Mouse (Mus musculus) T-helper 1 cell (primary cell): ENCODE measurements around the gene Endou.

ENCODE experiments used
- in situ Hi-C: fragments of 300-600 bp; cut with MboI, MseI; formaldehyde crosslinking; loops from one replicate; pipeline ENCODE4 v1.15.1; 2025; ENCODE audit warnings: high pct_unique_total_duplicates

Gene Endou

GRCm38 (mm10) chr15:97696616-97697015, 34.5 kb downstream of the Endou start:
- in situ Hi-C loops: no loop called here

DNA sequence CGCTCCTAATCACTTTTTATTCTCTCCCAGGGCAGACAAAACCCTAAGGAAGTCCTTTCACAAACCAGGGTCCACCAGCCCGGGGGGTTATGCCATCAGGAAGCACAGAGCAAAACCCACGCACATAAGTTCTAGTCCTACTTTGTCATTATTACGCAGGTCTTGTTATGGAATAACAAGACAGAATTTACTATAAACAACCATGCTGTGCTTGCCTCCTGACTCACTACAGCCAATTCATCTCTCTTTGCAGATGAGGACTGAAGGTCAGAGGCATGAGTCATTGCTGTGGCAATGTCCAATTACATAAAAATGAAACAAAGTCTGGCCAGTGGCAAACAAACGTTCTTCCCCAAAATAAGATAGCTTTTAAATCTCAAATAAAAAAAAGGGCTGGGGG, 37.7 kb downstream of the Endou start:
- in situ Hi-C loops: no loop called here

- in situ Hi-C loops: no loop called here
These were observed 47.0 kb downstream of the Endou start for GRCm38 (mm10) chr15:97684118-97684517.

DNA sequence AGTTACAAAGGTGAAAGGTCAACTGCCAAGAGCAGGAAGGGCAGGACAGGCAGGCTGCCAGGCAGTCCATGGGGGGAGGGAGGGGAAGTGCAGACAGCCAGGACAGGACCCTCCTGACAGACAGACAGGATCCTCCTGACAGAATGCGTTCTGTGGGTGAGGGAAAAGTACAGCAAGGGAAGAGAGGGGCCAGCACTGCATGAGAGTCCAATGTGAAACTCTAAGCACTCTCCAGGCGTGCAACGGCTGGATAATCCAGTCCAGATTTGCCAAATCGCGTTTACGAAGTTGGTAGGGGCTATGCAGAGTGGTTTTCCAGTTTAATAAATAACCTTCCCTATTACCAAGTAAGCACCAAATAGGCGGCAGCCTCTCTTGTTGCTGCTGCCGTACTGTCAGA, 49.1 kb downstream of the Endou start:
- in situ Hi-C loops: no loop called here

- in situ Hi-C loops: no loop called here
These were observed 51.0 kb downstream of the Endou start for GRCm38 (mm10) chr15:97679991-97680681.

GRCm38 (mm10) chr15:97677341-97677740, 53.8 kb downstream of the Endou start:
- in situ Hi-C loops: no loop called here

DNA sequence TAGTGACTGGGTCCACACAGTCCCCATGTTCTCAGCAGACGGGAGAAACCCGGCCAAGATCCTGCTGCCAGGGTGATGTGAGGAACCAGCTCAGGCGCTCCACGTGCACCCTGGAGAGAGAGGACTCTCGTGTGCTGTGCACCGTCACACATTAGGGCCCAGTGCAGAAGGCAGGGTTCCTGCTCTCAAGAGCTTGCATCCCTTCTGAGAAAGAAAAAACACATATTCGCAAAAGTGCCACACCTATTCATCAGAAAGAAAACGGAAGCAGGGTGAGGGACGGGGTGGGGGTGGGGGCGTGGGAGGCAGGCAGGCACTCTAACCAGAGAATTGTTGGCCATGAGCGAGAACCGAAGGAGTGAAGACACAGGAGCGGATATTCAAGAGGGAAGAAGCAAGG, 55.2 kb downstream of the Endou start:
- in situ Hi-C loops: no loop called here

GRCm38 (mm10) chr15:97674423-97674822, 56.7 kb downstream of the Endou start:
- in situ Hi-C loops: no loop called here

GRCm38 (mm10) chr15:97673256-97674000, 57.7 kb downstream of the Endou start:
- in situ Hi-C loops: no loop called here

- in situ Hi-C loops: no loop called here
These were observed 58.9 kb downstream of the Endou start for GRCm38 (mm10) chr15:97672211-97672765.

- in situ Hi-C loops: no loop called here
These were observed 60.6 kb downstream of the Endou start for GRCm38 (mm10) chr15:97670554-97670953.

GRCm38 (mm10) chr15:97668158-97668877, 62.8 kb downstream of the Endou start:
- in situ Hi-C loops: loop anchor here (10.0 kb wide), 1 partner anchor 1024 kb away; the partner anchor contains the start of gene Slc38a1

GRCm38 (mm10) chr15:97667437-97667836, 63.7 kb downstream of the Endou start:
- in situ Hi-C loops: loop anchor here (10.0 kb wide), 1 partner anchor 1023 kb away; the partner anchor contains the start of gene Slc38a1

- in situ Hi-C loops: loop anchor here (10.0 kb wide), 1 partner anchor 1022 kb away; the partner anchor contains the start of gene Slc38a1
These were observed 64.7 kb downstream of the Endou start for GRCm38 (mm10) chr15:97666457-97666770.

DNA sequence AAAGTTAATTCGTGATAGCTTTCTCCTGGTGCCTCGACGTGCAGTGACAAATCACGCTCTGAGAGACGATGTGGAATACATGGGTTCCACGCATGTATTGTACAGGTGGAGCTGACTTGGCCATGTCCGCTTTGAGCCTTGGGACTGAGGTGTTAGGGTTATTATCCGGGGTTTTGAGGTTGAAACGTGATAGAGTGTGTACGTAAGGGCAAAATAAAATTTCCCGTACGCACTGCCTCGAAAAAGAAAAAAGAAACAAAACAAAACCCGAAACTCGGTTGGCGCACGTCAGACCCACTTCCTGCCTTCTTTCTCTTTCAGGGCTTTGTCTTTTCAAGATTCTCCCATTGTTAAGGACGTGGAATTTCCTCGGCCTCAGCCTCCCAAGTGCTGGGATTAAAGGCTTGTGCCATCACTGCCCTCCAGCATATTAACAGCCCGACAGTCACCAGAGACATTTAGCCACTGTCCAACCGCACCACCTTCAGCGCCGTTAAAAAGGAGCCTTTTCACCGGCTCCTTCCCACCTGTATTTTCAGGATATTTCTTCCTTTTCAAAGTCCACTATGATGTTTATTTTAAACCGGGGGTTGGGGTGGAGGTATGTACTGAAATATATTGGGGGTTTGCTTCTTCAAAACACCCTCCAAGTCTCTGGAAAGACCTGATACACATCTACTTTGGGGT, 65.2 kb downstream of the Endou start:
- in situ Hi-C loops: loop anchor here (10.0 kb wide), 1 partner anchor 1021 kb away; the partner anchor contains the start of gene Slc38a1

DNA sequence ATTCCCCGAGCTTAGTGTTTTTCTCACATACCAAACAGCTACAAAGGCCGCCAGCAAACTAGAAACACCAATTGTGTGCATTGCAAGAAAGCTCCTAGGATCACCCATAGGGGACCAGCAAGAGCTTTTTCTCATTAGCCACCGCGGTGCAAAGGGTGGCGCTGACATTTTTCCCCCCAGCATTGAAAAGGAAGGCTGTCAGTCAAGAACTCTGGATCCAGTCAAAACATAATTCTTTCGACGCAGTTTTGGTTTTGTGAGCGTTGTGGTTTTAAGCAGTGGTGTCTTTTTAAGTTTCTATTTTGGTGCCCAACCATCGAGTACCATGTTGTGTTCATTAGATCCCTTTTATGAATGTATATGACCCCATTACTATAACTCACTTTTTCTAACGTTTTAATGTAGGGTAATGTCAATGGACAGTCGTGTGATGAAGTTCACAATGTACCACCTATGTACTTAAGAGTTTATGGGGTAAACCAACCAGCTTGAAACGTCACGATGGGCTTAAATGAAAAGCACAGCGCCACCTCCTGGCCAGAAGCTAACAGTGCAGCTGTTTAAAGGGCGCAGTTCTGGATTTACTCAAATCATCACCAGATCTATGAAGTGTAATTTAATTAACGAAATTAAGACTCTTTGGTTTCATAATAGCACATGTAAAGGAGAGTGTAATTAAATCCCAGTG, 66.0 kb downstream of the Endou start:
- in situ Hi-C loops: loop anchor here (5.0 to 10.0 kb wide), 3 partner anchors 163 to 1020 kb away; partner anchors contain the start of gene Slc38a1

DNA sequence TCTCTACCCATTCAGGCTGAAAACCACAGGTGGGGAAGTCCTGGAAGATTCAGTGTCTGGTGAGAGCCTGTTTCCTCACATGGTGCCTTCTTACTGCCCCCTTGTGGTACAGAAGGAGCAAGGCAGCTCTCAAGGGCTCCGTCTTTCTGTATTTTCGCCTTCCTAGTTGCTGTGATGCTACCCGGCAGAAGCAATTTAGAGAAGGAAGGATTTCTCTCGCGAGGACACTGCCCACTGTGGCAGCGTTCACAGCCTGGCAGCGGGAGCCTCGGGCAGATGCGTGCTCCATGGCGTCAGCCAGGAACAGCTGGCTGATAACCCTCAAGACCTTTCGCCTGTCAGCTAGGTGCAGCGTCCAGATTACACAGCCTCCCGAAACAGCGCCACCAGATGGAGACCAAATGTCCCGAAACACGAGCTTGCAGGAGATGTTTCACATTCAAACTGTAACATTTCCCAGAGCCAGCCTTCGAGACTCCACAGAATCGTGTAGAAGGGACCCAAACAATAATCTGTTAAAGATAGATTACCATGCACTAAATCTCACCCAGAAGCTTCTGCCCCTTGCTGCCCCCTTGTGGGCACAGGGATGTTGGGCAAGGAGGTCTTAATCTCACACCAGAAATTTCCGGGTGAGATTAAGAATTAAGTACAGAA, 67.3 kb downstream of the Endou start:
- in situ Hi-C loops: loop anchor here (5.0 to 10.0 kb wide), 3 partner anchors 162 to 1019 kb away; partner anchors contain the start of gene Slc38a1
